Mouse (Mus musculus) brain, embryonic 14.5 days (tissue): ENCODE measurements at regions not wholly inside any gene's neighbourhood (a gene's known extent, or its start where the extent isn't known, plus 50 kb on each side); places are given as distances from the start of the nearest gene placed in this dataset.

Experiments
- CTCF ChIP-seq: fragments of 200-500 bp; IDR thresholded peaks from 2 replicates; pipeline ENCODE4 v1.5.1; 2012; ENCODE audit warnings: inconsistent platforms, mild to moderate bottlenecking, moderate library complexity, borderline replicate concordance; ENCODE audit not compliant: insufficient read depth, insufficient read length; ENCODE audit errors: extremely low read depth
- POLR2A ChIP-seq: fragments of 200-500 bp; IDR thresholded peaks from 2 replicates; pipeline ENCODE4 v1.6.1; 2012; ENCODE audit warnings: mild to moderate bottlenecking, inconsistent platforms, borderline replicate concordance; ENCODE audit not compliant: poor library complexity, insufficient read depth, insufficient read length, severe bottlenecking; ENCODE audit errors: extremely low read depth

DNA sequence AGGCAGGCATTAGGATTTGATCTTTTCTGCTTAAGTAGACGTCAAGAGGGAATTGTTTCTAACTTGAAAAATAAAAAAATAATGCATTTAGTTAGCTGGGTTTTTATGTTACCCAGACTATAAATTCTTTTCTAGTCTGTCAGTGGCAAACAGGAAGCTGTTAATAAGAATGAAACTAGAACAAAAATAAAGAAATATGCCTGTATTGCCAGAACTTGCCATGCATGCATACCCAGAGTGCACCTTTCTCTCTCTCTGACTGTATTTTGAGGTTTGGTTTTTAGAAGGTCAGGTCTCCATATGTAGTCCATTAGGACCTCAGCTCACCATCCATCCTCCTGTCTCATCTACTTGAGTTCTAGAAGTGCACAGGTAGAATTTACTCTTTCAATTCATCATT, 661.0 kb upstream of the Cblb start:
- no peak for TF ChIP-seq CTCF
- no peak for TF ChIP-seq POLR2A
